Mouse (Mus musculus): ENCODE results near the gene Slc9a1.

The Slc9a1 gene

GRCm38 (mm10) chr4:133375812-133376577 lies 6.5 kb downstream of the Slc9a1 start:
- DNase-seq = peak; percentile 36 to 40

GRCm38 (mm10) chr4:133378236-133379045 lies 8.9 kb downstream of the Slc9a1 start:
- peak; percentile 45 to 52 for DNase-seq

- peak in 1 of 2 experiments; percentile 20 for DNase-seq
Measured at GRCm38 (mm10) chr4:133379046-133379347, 9.5 kb downstream of the Slc9a1 start.

- DNase-seq = no peak
Measured at GRCm38 (mm10) chr4:133379861-133380260, 10.4 kb downstream of the Slc9a1 start.

- DNase-seq = no peak
Measured at GRCm38 (mm10) chr4:133380532-133380931, 11.0 kb downstream of the Slc9a1 start.

- no peak for DNase-seq
Measured at GRCm38 (mm10) chr4:133381141-133381540, 11.6 kb downstream of the Slc9a1 start.

GRCm38 (mm10) chr4:133386061-133386797 lies 16.7 kb downstream of the Slc9a1 start:
- no peak for DNase-seq

GRCm38 (mm10) chr4:133387053-133387452 lies 17.5 kb downstream of the Slc9a1 start:
- no peak for DNase-seq

- DNase-seq = peak in 1 of 2 experiments; percentile 38
Measured at GRCm38 (mm10) chr4:133388781-133389552, 19.5 kb downstream of the Slc9a1 start.

- DNase-seq = no peak
Measured at GRCm38 (mm10) chr4:133390042-133390441, 20.5 kb downstream of the Slc9a1 start.

GRCm38 (mm10) chr4:133390585-133390984 lies 21.1 kb downstream of the Slc9a1 start:
- DNase-seq = no peak

- peak; percentile 45 to 57 for DNase-seq
Measured at GRCm38 (mm10) chr4:133391185-133392040, 21.9 kb downstream of the Slc9a1 start.

GRCm38 (mm10) chr4:133394981-133395573 lies 25.6 kb downstream of the Slc9a1 start:
- peak in 1 of 2 experiments; percentile 48 for DNase-seq

GRCm38 (mm10) chr4:133396079-133396478 lies 26.6 kb downstream of the Slc9a1 start:
- DNase-seq = no peak

GRCm38 (mm10) chr4:133397299-133397698 lies 27.8 kb downstream of the Slc9a1 start:
- no peak for DNase-seq

GRCm38 (mm10) chr4:133397961-133398360 lies 28.5 kb downstream of the Slc9a1 start:
- peak in 1 of 2 experiments; percentile 26 for DNase-seq

- DNase-seq = no peak
Measured at GRCm38 (mm10) chr4:133398619-133399018, 29.1 kb downstream of the Slc9a1 start.

GRCm38 (mm10) chr4:133399509-133399908 lies 30.0 kb downstream of the Slc9a1 start:
- DNase-seq = peak; percentile 62 to 74

GRCm38 (mm10) chr4:133400098-133400497 lies 30.6 kb downstream of the Slc9a1 start:
- DNase-seq = no peak

- no peak for DNase-seq
Measured at GRCm38 (mm10) chr4:133402011-133402410, 32.5 kb downstream of the Slc9a1 start.

GRCm38 (mm10) chr4:133403611-133404228 lies 34.2 kb downstream of the Slc9a1 start:
- no peak for DNase-seq

Data from cerebellum, adult 18-20 months (tissue).